Mouse (Mus musculus): ENCODE data around the gene Vmn1r170. TPM values are rescaled to one million over a fixed set of nuclear protein-coding genes. Genes with fewer than 3 reads are reported as not detected.
"Not testable (repeated sequence)": the region's sequence is repeated elsewhere in the genome, so short reads cannot be mapped to it uniquely, and the experiment has no call there.

The Vmn1r170 gene
- polyA plus RNA-seq (2014; fragmentation: Nextera tagmentation; extraction: Ambion mirVana), result not detected in 2 replicates

GRCm38 (mm10) chr7:23605875-23606274 is at the start of gene Vmn1r170:
TSS of gene Vmn1r170 (plus strand) at chr7:23606175.
- WGBS, result 53% methylated on average over 1 of the region's 1 CpGs
- not testable (repeated sequence) for ATAC-seq (ENCODE audit: low FRiP score, low TSS enrichment); H3K4me1 ChIP-seq (ENCODE audit: control insufficient read depth, insufficient read depth, low read length); H3K36me3 ChIP-seq (ENCODE audit: control insufficient read depth, insufficient read depth, low read length); H3K9ac ChIP-seq (ENCODE audit: low read depth, low read length); H3K4me3 ChIP-seq (ENCODE audit: low read length); H3K4me2 ChIP-seq (replicated peaks; ENCODE audit: low read depth, low read length); H3K27ac ChIP-seq (ENCODE audit: low read depth, low read length); H3K27me3 ChIP-seq (ENCODE audit: control insufficient read depth, insufficient read depth, low read length); H3K9me3 ChIP-seq (ENCODE audit: control insufficient read depth, low read length)

GRCm38 (mm10) chr7:23575226-23575625 is 30.7 kb upstream of the Vmn1r170 start, which contains the start of gene Vmn1r169:
TSS of gene Vmn1r169 (plus strand) at chr7:23575526.
- not testable (repeated sequence) for H3K9me3 ChIP-seq (ENCODE audit: control insufficient read depth, low read length)

GRCm38 (mm10) chr7:23630422-23630821 is 24.4 kb downstream of the Vmn1r170 start, which contains the start of gene Vmn1r171:
TSS of gene Vmn1r171 (plus strand) at chr7:23630722.
- Histone ChIP-seq H3K9me3 (ENCODE audit: control insufficient read depth, low read length) (peaks cover 2% of the 10 kb centered on the region), H3K4me1 (ENCODE audit: control insufficient read depth, insufficient read depth, low read length) (no peaks in the 10 kb centered on the region), H3K27ac (ENCODE audit: low read depth, low read length) (no peak within 1 kb of the TSS), H3K27me3 (ENCODE audit: control insufficient read depth, insufficient read depth, low read length) (no peaks in the 10 kb centered on the region), H3K36me3 (ENCODE audit: control insufficient read depth, insufficient read depth, low read length) (no peaks in the 10 kb centered on the region), H3K9ac (ENCODE audit: low read depth, low read length) (no peak within 1 kb of the TSS), H3K4me2 (replicated peaks; ENCODE audit: low read depth, low read length) (no peak within 1 kb of the TSS), H3K4me3 (ENCODE audit: low read length) (no peak within 1 kb of the TSS)
- ATAC-seq (ENCODE audit: low FRiP score, low TSS enrichment), result no peak

More at GRCm38 (mm10) chr7:23575226-23575625, 30.7 kb upstream of the Vmn1r170 start, which contains the start of gene Vmn1r169:
- not testable (repeated sequence) for ATAC-seq (ENCODE audit: low FRiP score, low TSS enrichment); H3K4me1 ChIP-seq (ENCODE audit: control insufficient read depth, insufficient read depth, low read length); H3K9ac ChIP-seq (ENCODE audit: low read depth, low read length); H3K27ac ChIP-seq (ENCODE audit: low read depth, low read length); H3K4me3 ChIP-seq (ENCODE audit: low read length); H3K27me3 ChIP-seq (ENCODE audit: control insufficient read depth, insufficient read depth, low read length); H3K36me3 ChIP-seq (ENCODE audit: control insufficient read depth, insufficient read depth, low read length); H3K4me2 ChIP-seq (replicated peaks; ENCODE audit: low read depth, low read length)
- WGBS, result 69% methylated on average over 1 of the region's 2 CpGs

Other genes with a start within 250 kb of the Vmn1r170 start
- gene Nlrp5, start 220.3 kb upstream of the Vmn1r170 start, polyA plus RNA-seq (2014; fragmentation: Nextera tagmentation; extraction: Ambion mirVana), result not detected in 2 replicates
- gene Vmn1r167, start 99.0 kb upstream of the Vmn1r170 start, polyA plus RNA-seq (2014; fragmentation: Nextera tagmentation; extraction: Ambion mirVana), result not detected in 2 replicates
- gene Vmn1r168, start 66.4 kb upstream of the Vmn1r170 start, polyA plus RNA-seq (2014; fragmentation: Nextera tagmentation; extraction: Ambion mirVana), result not detected in 2 replicates
- not detected in 2 replicates for gene Vmn1r169, start 30.6 kb upstream of the Vmn1r170 start, polyA plus RNA-seq (2014; fragmentation: Nextera tagmentation; extraction: Ambion mirVana)
- not detected in 2 replicates for gene Vmn1r171, start 24.5 kb downstream of the Vmn1r170 start, polyA plus RNA-seq (2014; fragmentation: Nextera tagmentation; extraction: Ambion mirVana)
- gene Vmn1r172, start 52.1 kb downstream of the Vmn1r170 start, polyA plus RNA-seq (2014; fragmentation: Nextera tagmentation; extraction: Ambion mirVana), result not detected in 2 replicates
- gene Vmn1r173, start 94.5 kb downstream of the Vmn1r170 start, polyA plus RNA-seq (2014; fragmentation: Nextera tagmentation; extraction: Ambion mirVana), result not detected in 2 replicates
- gene Vmn1r174, start 146.1 kb downstream of the Vmn1r170 start, polyA plus RNA-seq (2014; fragmentation: Nextera tagmentation; extraction: Ambion mirVana), result not detected in 2 replicates
- gene Vmn1r175, start 204.5 kb downstream of the Vmn1r170 start, polyA plus RNA-seq (2014; fragmentation: Nextera tagmentation; extraction: Ambion mirVana), result not detected in 2 replicates
- not detected in 2 replicates for gene Vmn1r176, start 231.2 kb downstream of the Vmn1r170 start, polyA plus RNA-seq (2014; fragmentation: Nextera tagmentation; extraction: Ambion mirVana)